Mouse (Mus musculus): Measurements from ENCODE around the gene Dnase1l3.

DNA sequence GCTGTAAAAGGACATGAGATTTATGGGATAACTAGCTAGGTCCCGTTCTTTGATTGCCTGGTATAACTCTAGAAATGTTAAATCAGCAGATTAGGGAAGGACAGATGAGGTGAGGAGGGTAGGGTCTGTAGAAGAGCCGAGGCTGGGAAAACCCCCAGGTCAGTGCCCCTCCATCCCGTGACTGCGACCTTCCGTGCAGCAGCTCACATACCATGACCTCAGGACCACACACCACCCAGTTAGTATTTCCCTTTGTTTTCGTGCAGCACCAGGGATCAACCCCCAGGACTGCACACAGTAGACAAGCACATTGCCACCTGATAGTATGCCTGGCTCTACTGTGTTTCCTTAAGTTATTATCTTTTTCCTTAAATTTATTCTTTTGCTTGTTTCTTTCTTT, 30.1 kb upstream of the Dnase1l3 start:
- TF ChIP-seq POLR2A (IDR thresholded peaks at IDR 0.05; ENCODE audit: insufficient read depth, low read length), result no peak
- no peak for TF ChIP-seq CTCF (IDR thresholded peaks at IDR 0.05; ENCODE audit: low read depth, low read length)
- TF ChIP-seq EP300 (IDR thresholded peaks at IDR 0.05; ENCODE audit: insufficient read depth, low read depth, low read length), result no peak
